Mouse (Mus musculus) MEL (cell line): Measurements from ENCODE around the gene Acad10. TPM values are rescaled to one million over a fixed set of nuclear protein-coding genes. Genes with fewer than 3 reads are reported as not detected.

Experiments
- DNase-seq: peaks from one replicate; pipeline ENCODE4 v3.0.0; 2011; ENCODE audit warnings: low read depth, low spot score
- H3K27ac ChIP-seq: 2 replicates; pipeline ENCODE4 v1.5.1; 2012; ENCODE audit warnings: low read depth, mild to moderate bottlenecking, control low read depth, low read length, moderate library complexity; ENCODE audit not compliant: control insufficient read depth
- H3K27me3 ChIP-seq, 2 experiments: fragments of 150-350 bp in 1 of 2; sonication (generic) in 1 of 2; 2 replicates each; pipeline ENCODE4 v1.6.1; 2012; ENCODE audit warnings: low read length in 2 of 2, mild to moderate bottlenecking in 2 of 2, improper control_type of control experiment in 1 of 2, moderate library complexity in 1 of 2; ENCODE audit not compliant: insufficient read depth in 2 of 2, control insufficient read depth in 1 of 2
- H3K36me3 ChIP-seq, 2 experiments: 2 replicates each; pipeline ENCODE4 v1.6.1; 2012 to 2014; ENCODE audit warnings: low read length in 2 of 2, improper control_type of control experiment in 1 of 2, inconsistent platforms in 1 of 2, mild to moderate bottlenecking in 1 of 2; ENCODE audit not compliant: insufficient read depth in 2 of 2, control insufficient read depth in 1 of 2
- H3K4me1 ChIP-seq, 2 experiments: fragments of 150-350 bp in 1 of 2; sonication (generic) in 1 of 2; 2 replicates each; pipeline ENCODE4 v1.6.1; 2012; ENCODE audit warnings: low read length in 2 of 2, improper control_type of control experiment in 1 of 2, mild to moderate bottlenecking in 1 of 2; ENCODE audit not compliant: insufficient read depth in 2 of 2, control insufficient read depth in 1 of 2
- H3K4me3 ChIP-seq, 2 experiments: fragments of 150-350 bp in 1 of 2; sonication (generic) in 1 of 2; 2 replicates each; pipeline ENCODE4 v1.5.1; 2012; ENCODE audit warnings: low read depth in 2 of 2, low read length in 2 of 2, mild to moderate bottlenecking in 2 of 2, moderate library complexity in 2 of 2, control low read depth in 1 of 2, improper control_type of control experiment in 1 of 2; ENCODE audit not compliant: control insufficient read depth in 1 of 2, insufficient read depth in 1 of 2
- H3K79me2 ChIP-seq: 2 replicates; pipeline ENCODE4 v1.6.1; 2012; ENCODE audit warnings: mild to moderate bottlenecking, low read length, moderate library complexity; ENCODE audit not compliant: control insufficient read depth, poor library complexity, insufficient read depth
- H3K9ac ChIP-seq: 2 replicates; pipeline ENCODE4 v1.6.1; 2012; ENCODE audit warnings: low read depth, mild to moderate bottlenecking, control low read depth, low read length, moderate library complexity; ENCODE audit not compliant: control insufficient read depth, poor library complexity, severe bottlenecking
- H3K9me3 ChIP-seq: fragments of 150-350 bp; sonication (generic); replicated peaks from 2 replicates; pipeline ENCODE4 v1.6.1; 2012; ENCODE audit warnings: mild to moderate bottlenecking, low read length, improper control_type of control experiment, moderate library complexity; ENCODE audit not compliant: insufficient read depth
- BHLHE40 ChIP-seq: IDR thresholded peaks from 2 replicates; pipeline ENCODE4 v1.6.1; 2012; ENCODE audit warnings: low read depth, mild to moderate bottlenecking, inconsistent platforms, low read length, improper control_type of control experiment, borderline replicate concordance
- CHD1 ChIP-seq: IDR thresholded peaks from 2 replicates; pipeline ENCODE4 v1.6.1; 2012; ENCODE audit warnings: low read depth, mild to moderate bottlenecking, inconsistent platforms, low read length, improper control_type of control experiment
- CHD2 ChIP-seq: IDR thresholded peaks from 2 replicates; pipeline ENCODE4 v1.6.1; 2011; ENCODE audit warnings: low read length, improper control_type of control experiment
- CTCF ChIP-seq, 3 experiments: IDR thresholded peaks in 2 of 3; conservative IDR thresholded peaks in 1 of 3; 2 replicates each; pipeline ENCODE4 v1.5.1; 2011 to 2012; ENCODE audit warnings: low read length in 3 of 3, low read depth in 2 of 3, mild to moderate bottlenecking in 2 of 3, improper control_type of control experiment in 1 of 3, inconsistent platforms in 1 of 3, mixed read lengths in 1 of 3, moderate library complexity in 1 of 3; ENCODE audit not compliant: control insufficient read depth in 1 of 3, insufficient read depth in 1 of 3, poor library complexity in 1 of 3, severe bottlenecking in 1 of 3
- E2F4 ChIP-seq: IDR thresholded peaks from 2 replicates; pipeline ENCODE4 v1.6.1; 2011; ENCODE audit warnings: low read depth, low read length, improper control_type of control experiment, borderline replicate concordance
- ELF1 ChIP-seq: IDR thresholded peaks from 2 replicates; pipeline ENCODE4 v1.6.1; 2014; ENCODE audit warnings: low read depth, mild to moderate bottlenecking, inconsistent platforms, low read length, improper control_type of control experiment, moderate library complexity
- EP300 ChIP-seq, 2 experiments: IDR thresholded peaks; 2 replicates each; pipeline ENCODE4 v1.6.1; 2011; ENCODE audit warnings: improper control_type of control experiment in 2 of 2, low read length in 2 of 2, low read depth in 1 of 2, mild to moderate bottlenecking in 1 of 2
- ETS1 ChIP-seq: IDR thresholded peaks from 2 replicates; pipeline ENCODE4 v1.6.1; 2012; ENCODE audit warnings: low read depth, mild to moderate bottlenecking, inconsistent platforms, low read length, improper control_type of control experiment, moderate library complexity
- GABPA ChIP-seq: IDR thresholded peaks from 2 replicates; pipeline ENCODE4 v1.6.1; 2012; ENCODE audit warnings: low read depth, mild to moderate bottlenecking, inconsistent platforms, low read length, improper control_type of control experiment, moderate library complexity
- GATA1 ChIP-seq: IDR thresholded peaks from 2 replicates; pipeline ENCODE4 v1.6.1; 2011; ENCODE audit warnings: low read depth, low read length, improper control_type of control experiment
- HCFC1 ChIP-seq: IDR thresholded peaks from 2 replicates; pipeline ENCODE4 v1.6.1; 2012; ENCODE audit warnings: low read depth, mild to moderate bottlenecking, inconsistent platforms, low read length, improper control_type of control experiment, moderate library complexity
- JUND ChIP-seq: IDR thresholded peaks from 2 replicates; pipeline ENCODE4 v1.6.1; 2011; ENCODE audit warnings: low read depth, mild to moderate bottlenecking, improper control_type of control experiment, low read length
- KAT2A ChIP-seq: conservative IDR thresholded peaks from 2 replicates; pipeline ENCODE4 v1.6.1; 2012; ENCODE audit warnings: low read depth, low read length, improper control_type of control experiment, inconsistent platforms
- MAFK ChIP-seq: IDR thresholded peaks from 2 replicates; pipeline ENCODE4 v1.6.1; 2011; ENCODE audit warnings: low read depth, mild to moderate bottlenecking, low read length, improper control_type of control experiment, borderline replicate concordance
- MAX ChIP-seq: IDR thresholded peaks from 2 replicates; pipeline ENCODE4 v1.6.1; 2011; ENCODE audit warnings: low read length, improper control_type of control experiment
- MAZ ChIP-seq: IDR thresholded peaks from 2 replicates; pipeline ENCODE4 v1.6.1; 2012; ENCODE audit warnings: low read depth, mild to moderate bottlenecking, inconsistent platforms, low read length, improper control_type of control experiment
- MEF2A ChIP-seq: IDR thresholded peaks from 2 replicates; pipeline ENCODE4 v1.6.1; 2014; ENCODE audit warnings: low read depth, mild to moderate bottlenecking, inconsistent platforms, low read length, improper control_type of control experiment; ENCODE audit not compliant: poor library complexity, insufficient replicate concordance, severe bottlenecking; ENCODE audit errors: extremely low read depth
- MXI1 ChIP-seq: IDR thresholded peaks from 2 replicates; pipeline ENCODE4 v1.6.1; 2011; ENCODE audit warnings: mild to moderate bottlenecking, low read depth, low read length, improper control_type of control experiment
- MYB ChIP-seq: IDR thresholded peaks from 2 replicates; pipeline ENCODE4 v1.6.1; 2011; ENCODE audit warnings: mild to moderate bottlenecking, low read depth, low read length, improper control_type of control experiment
- MYC ChIP-seq: IDR thresholded peaks from 2 replicates; pipeline ENCODE4 v1.6.1; 2011; ENCODE audit warnings: low read depth, mild to moderate bottlenecking, low read length, improper control_type of control experiment, moderate library complexity
- NELFE ChIP-seq: IDR thresholded peaks from 2 replicates; pipeline ENCODE4 v1.6.1; 2011; ENCODE audit warnings: low read depth, low read length, improper control_type of control experiment
- NRF1 ChIP-seq: IDR thresholded peaks from 2 replicates; pipeline ENCODE4 v1.6.1; 2014; ENCODE audit warnings: low read depth, mild to moderate bottlenecking, inconsistent platforms, low read length, improper control_type of control experiment, moderate library complexity; ENCODE audit not compliant: poor library complexity, insufficient read depth, severe bottlenecking
- POLR2A ChIP-seq, 2 experiments: IDR thresholded peaks; 2 replicates each; pipeline ENCODE4 v1.6.1; 2011 to 2012; ENCODE audit warnings: low read length in 2 of 2, mild to moderate bottlenecking in 2 of 2, control low read depth in 1 of 2, improper control_type of control experiment in 1 of 2, low read depth in 1 of 2, moderate library complexity in 1 of 2; ENCODE audit not compliant: control insufficient read depth in 1 of 2, insufficient read depth in 1 of 2, poor library complexity in 1 of 2
- POLR2AphosphoS2 ChIP-seq: IDR thresholded peaks from 2 replicates; pipeline ENCODE4 v1.6.1; 2011; ENCODE audit warnings: low read length, improper control_type of control experiment
- POLR2AphosphoS5 ChIP-seq: IDR thresholded peaks from 2 replicates; pipeline ENCODE4 v1.6.1; 2012; ENCODE audit warnings: low read depth, borderline replicate concordance, mild to moderate bottlenecking, inconsistent platforms, low read length, moderate library complexity, mixed read lengths
- RAD21 ChIP-seq: IDR thresholded peaks from 2 replicates; pipeline ENCODE4 v1.6.1; 2011; ENCODE audit warnings: mild to moderate bottlenecking, low read depth, low read length, improper control_type of control experiment
- RCOR1 ChIP-seq: IDR thresholded peaks from 2 replicates; pipeline ENCODE4 v1.6.1; 2012; ENCODE audit warnings: low read depth, mild to moderate bottlenecking, inconsistent platforms, low read length, improper control_type of control experiment
- SIN3A ChIP-seq: IDR thresholded peaks from 2 replicates; pipeline ENCODE4 v1.6.1; 2012; ENCODE audit warnings: low read length, improper control_type of control experiment, inconsistent platforms
- SMC3 ChIP-seq: IDR thresholded peaks from 2 replicates; pipeline ENCODE4 v1.6.1; 2011; ENCODE audit warnings: low read depth, low read length, improper control_type of control experiment
- TAL1 ChIP-seq: IDR thresholded peaks from 2 replicates; pipeline ENCODE4 v1.6.1; 2012; ENCODE audit warnings: mild to moderate bottlenecking, inconsistent platforms, low read length, moderate library complexity, mixed read lengths
- TBP ChIP-seq: IDR thresholded peaks from 2 replicates; pipeline ENCODE4 v1.8.0; 2011; ENCODE audit warnings: low read depth, low read length, improper control_type of control experiment
- TCF12 ChIP-seq: IDR thresholded peaks from 2 replicates; pipeline ENCODE4 v1.6.1; 2014; ENCODE audit warnings: low read depth, mild to moderate bottlenecking, inconsistent platforms, low read length, improper control_type of control experiment, moderate library complexity
- UBTF ChIP-seq: IDR thresholded peaks from 2 replicates; pipeline ENCODE4 v1.6.1; 2012; ENCODE audit warnings: low read depth, mild to moderate bottlenecking, inconsistent platforms, low read length, improper control_type of control experiment, moderate library complexity, borderline replicate concordance; ENCODE audit not compliant: insufficient read depth
- USF2 ChIP-seq, 2 experiments: IDR thresholded peaks; 2 replicates each; pipeline ENCODE4 v1.6.1; 2011 to 2012; ENCODE audit warnings: improper control_type of control experiment in 2 of 2, low read length in 2 of 2, borderline replicate concordance in 1 of 2, inconsistent platforms in 1 of 2, low read depth in 1 of 2, mild to moderate bottlenecking in 1 of 2; ENCODE audit not compliant: insufficient read depth in 1 of 2
- ZC3H11A ChIP-seq: IDR thresholded peaks from 2 replicates; pipeline ENCODE4 v1.6.1; 2012; ENCODE audit warnings: low read depth, mild to moderate bottlenecking, inconsistent platforms, low read length, improper control_type of control experiment
- ZMIZ1 ChIP-seq: IDR thresholded peaks from 2 replicates; pipeline ENCODE4 v1.6.1; 2012; ENCODE audit warnings: low read depth, mild to moderate bottlenecking, inconsistent platforms, low read length, improper control_type of control experiment, moderate library complexity
- ZNF384 ChIP-seq: IDR thresholded peaks from 2 replicates; pipeline ENCODE4 v1.6.1; 2012; ENCODE audit warnings: low read depth, mild to moderate bottlenecking, inconsistent platforms, low read length, improper control_type of control experiment
- polyA plus RNA-seq, 2 experiments: library from polyadenylated mRNA; stranded (reverse) in 1 of 2; unstranded in 1 of 2; fragments of >175 nt in 1 of 2; fragments of >200 nt in 1 of 2; gene quantifications; 2 replicates each; pipeline versions ENCODE4 v1.2.1 to v1.2.4; 2012; ENCODE audit warnings: low replicate concordance in 2 of 2, low read depth in 1 of 2; ENCODE audit not compliant: insufficient read length in 2 of 2, insufficient read depth in 1 of 2, missing spikeins in 1 of 2
- total RNA-seq: library from RNA; depleted of rRNA; stranded (reverse); fragments of 300-350 nt; gene quantifications from 2 replicates; pipeline ENCODE4 v1.2.3, GENCODE M21; 2012

Acad10 gene
- total and polyA plus RNA-seq, 3 experiments = 4.4 to 5.9 TPM; not detected in 1

- Histone ChIP-seq H3K9me3 (no peaks in the 10 kb centered on the region), H3K4me1 (peaks cover 24 to 45% of the 10 kb centered on the region in 2 experiments), H3K4me3 (peak overlapping the region; percentile 71 to 83; a peak in 3 of 4 replicates), H3K27me3 (no peaks in the 10 kb centered on the region), H3K79me2 (peaks cover 9% of the 10 kb centered on the region), H3K36me3 (peaks cover 0 to 38% of the 10 kb centered on the region in 2 experiments; a peak in 2 of 4 replicates), H3K27ac (peak overlapping the region; percentile 23), H3K9ac (peak overlapping the region; percentile 54; the same call in 1 of the 2 replicates)
- DNase-seq = peak; percentile 34
- TF ChIP-seq ELF1 (no peak), POLR2AphosphoS2 (no peak), UBTF (no peak), RAD21 (no peak), MAZ (no peak), GABPA (no peak), POLR2A (IDR thresholded peaks at IDR 0.05; ENCODE audit: control insufficient read depth in 1 of 2, insufficient read depth in 1 of 2, low read depth in 1 of 2, low read length in 2 of 2, poor library complexity in 1 of 2) (no peak), CHD1 (0 out of 2 replicates have a peak, but pooled peaks have one; percentile 59), NRF1 (no peak), TAL1 (no peak), TBP (peak; percentile 90), MYB (no peak), MAX (no peak), ZC3H11A (no peak), EP300 (IDR thresholded peaks at IDR 0.05; ENCODE audit: low read depth in 1 of 2, low read length in 2 of 2) (no peak), JUND (no peak), HCFC1 (0 out of 2 replicates have a peak, but pooled peaks have one; percentile 16), CHD2 (no peak), CTCF (IDR thresholded peaks at IDR 0.05 in 2 of 3, conservative IDR thresholded peaks at IDR 0.05 in 1 of 3; ENCODE audit: control insufficient read depth in 1 of 3, insufficient read depth in 1 of 3, low read depth in 2 of 3, low read length in 3 of 3, poor library complexity in 1 of 3, severe bottlenecking in 1 of 3) (no peak), ZMIZ1 (no peak), USF2 (IDR thresholded peaks at IDR 0.05; ENCODE audit: borderline replicate concordance in 1 of 2, insufficient read depth in 1 of 2, low read depth in 1 of 2, low read length in 2 of 2) (no peak), GATA1 (no peak), KAT2A (no peak), MYC (no peak), MXI1 (no peak), BHLHE40 (peak; percentile 13; the same call in 1 of the 2 replicates), ZNF384 (no peak), MEF2A (no peak), ETS1 (no peak), MAFK (no peak), TCF12 (no peak), E2F4 (no peak), SIN3A (peak; percentile 17; the same call in 1 of the 2 replicates), POLR2AphosphoS5 (no peak), RCOR1 (0 out of 2 replicates have a peak, but pooled peaks have one; percentile 11), SMC3 (no peak), NELFE (no peak)
Measured at GRCm38 (mm10) chr5:121594714-121595313, 65.5 kb downstream of the Acad10 start.
